Mouse (Mus musculus) kidney, adult 2 months (tissue): ENCODE results near the gene Cebpe.

ENCODE experiments used
- CTCF ChIP-seq: fragments of 200-500 bp; conservative IDR thresholded peaks from 2 replicates; pipeline ENCODE4 v1.5.1; 2011; ENCODE audit warnings: low read depth, mild to moderate bottlenecking, control low read depth, low read length, moderate library complexity, mixed read lengths; ENCODE audit not compliant: insufficient read depth, insufficient read length
- POLR2A ChIP-seq: fragments of 200-500 bp; IDR thresholded peaks from one replicate; pipeline ENCODE4 v1.6.1; 2011; ENCODE audit warnings: low read depth, low read length, control low read depth

DNA sequence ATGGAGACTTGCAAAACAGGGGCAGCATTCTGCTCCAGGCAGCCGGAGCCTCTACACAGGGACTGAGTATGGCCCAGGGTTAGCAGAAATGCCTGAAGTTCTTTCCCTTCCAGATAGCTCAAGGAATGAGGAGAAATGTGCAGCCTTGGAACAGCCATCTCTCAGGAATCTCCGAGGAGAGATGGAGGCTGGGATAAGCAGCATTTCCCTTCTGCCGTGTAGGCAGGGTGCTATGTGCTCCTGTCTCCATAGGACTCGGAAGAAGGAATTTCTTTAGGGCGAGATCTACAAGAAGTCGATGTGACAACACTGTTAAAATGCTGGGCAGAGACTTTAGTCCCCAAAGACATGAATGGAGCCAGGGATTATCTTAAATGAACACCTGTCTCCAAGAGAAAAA is 41.0 kb upstream of the Cebpe start:
- TF ChIP-seq POLR2A (no peak), CTCF (no peak)
